Comparison of ENCODE assay signal across 22 mouse cellular contexts in genomic region chr7:110556221-110556620, GRCm38 (mm10). TPM values are rescaled to one million over a fixed set of nuclear protein-coding genes. Genes with fewer than 3 reads are reported as not detected.
DNase-seq lines count a peak whose midpoint lies in the region; ATAC-seq and TF ChIP-seq lines count a peak whose summit lies in the region.
"Had no signal": no experiment of that assay in that cellular context is flagged by ENCODE, and none has a peak within 500 bp of the region (broad histone marks: within the 10 kb centered on the region; RNA-seq: fewer than 3 reads in every experiment).

No protein-coding gene starts in this region.

- H3K27ac ChIP-seq in MEL (ENCODE audit: control insufficient read depth, low read depth, low read length), result no peak overlapping the region
- 0 out of 2 replicates have a peak overlapping the region, but pooled peaks have one; percentile 31 for H3K27ac ChIP-seq in bone marrow macrophage, adult 2 months (ENCODE audit: insufficient read depth, low read depth, low read length)
- no peak overlapping the region for H3K27ac ChIP-seq in midbrain, embryonic 11.5 days (ENCODE audit: low read depth, low read length)
- H3K27ac ChIP-seq in hindbrain, postnatal 0 days, result no peak overlapping the region
- H3K27ac ChIP-seq: limb, embryonic 15.5 days; macrophage; midbrain, embryonic 15.5 days had no signal

- no peaks in the 10 kb centered on the region for H3K27me3 ChIP-seq in MEL (ENCODE audit: control insufficient read depth in 1 of 2, insufficient read depth in 2 of 2, low read length in 2 of 2)
- H3K27me3 ChIP-seq in midbrain, embryonic 11.5 days (ENCODE audit: control insufficient read depth, insufficient read depth, low read length), result no peaks in the 10 kb centered on the region
- H3K27me3 ChIP-seq in hindbrain, postnatal 0 days (ENCODE audit: insufficient read depth, low read length), result no peaks in the 10 kb centered on the region
- H3K27me3 ChIP-seq: heart, embryonic 12.5 days; limb, embryonic 15.5 days; midbrain, embryonic 15.5 days had no signal

- H3K4me2 ChIP-seq in midbrain, embryonic 11.5 days, result no peak overlapping the region
- no peak overlapping the region for H3K4me2 ChIP-seq in hindbrain, postnatal 0 days (ENCODE audit: low read depth, low read length)
- H3K4me2 ChIP-seq: heart, embryonic 12.5 days; limb, embryonic 15.5 days; midbrain, embryonic 15.5 days had no signal

- H3K36me3 ChIP-seq in MEL (ENCODE audit: control insufficient read depth in 1 of 2, insufficient read depth in 2 of 2, low read length in 2 of 2), result peaks cover 0 to 6% of the 10 kb centered on the region in 2 experiments; a peak in 2 of 4 replicates
- no peaks in the 10 kb centered on the region for H3K36me3 ChIP-seq in midbrain, embryonic 11.5 days (ENCODE audit: control insufficient read depth, insufficient read depth, low read length)
- peaks cover 3% of the 10 kb centered on the region; the same call in 1 of the 2 replicates for H3K36me3 ChIP-seq in hindbrain, postnatal 0 days (ENCODE audit: insufficient read depth, low read length)
- H3K36me3 ChIP-seq: midbrain, embryonic 15.5 days had no signal

- no peak for ATAC-seq in midbrain, embryonic 11.5 days (ENCODE audit: low FRiP score)
- ATAC-seq in hindbrain, postnatal 0 days, result no peak
- ATAC-seq: forebrain, embryonic 16.5 days; hindbrain, embryonic 16.5 days; liver, postnatal 0 days; midbrain, embryonic 15.5 days had no signal

- no peak for TF ChIP-seq EP300 in MEL (IDR thresholded peaks at IDR 0.05; ENCODE audit: low read depth in 1 of 2, low read length in 2 of 2)

- no peaks in the 10 kb centered on the region; a peak in 2 of 4 replicates for H3K4me1 ChIP-seq in MEL (ENCODE audit: control insufficient read depth in 1 of 2, insufficient read depth in 2 of 2, low read length in 2 of 2)
- H3K4me1 ChIP-seq in bone marrow macrophage, adult 2 months (ENCODE audit: control insufficient read depth, insufficient read depth, low read length), result peaks cover 26% of the 10 kb centered on the region
- no peaks in the 10 kb centered on the region for H3K4me1 ChIP-seq in midbrain, embryonic 11.5 days (ENCODE audit: control insufficient read depth, insufficient read depth, low read length)
- H3K4me1 ChIP-seq in hindbrain, postnatal 0 days (ENCODE audit: insufficient read depth, low read length), result no peaks in the 10 kb centered on the region
- H3K4me1 ChIP-seq: midbrain, embryonic 15.5 days had no signal

- intact Hi-C loops in heart, postnatal 10 days (cut with DNase I), result loop anchor here (10.0 kb wide), 1 partner anchor 229 kb away; no protein-coding TSS in a partner anchor

- TF ChIP-seq CTCF in MEL (IDR thresholded peaks at IDR 0.05 in 2 of 3, conservative IDR thresholded peaks at IDR 0.05 in 1 of 3; ENCODE audit: control insufficient read depth in 1 of 3, insufficient read depth in 1 of 3, low read depth in 2 of 3, low read length in 3 of 3, poor library complexity in 1 of 3, severe bottlenecking in 1 of 3), result no peak
- no peak for TF ChIP-seq CTCF in bone marrow macrophage, adult 2 months (IDR thresholded peaks at IDR 0.05; ENCODE audit: low read depth, low read length)
- TF ChIP-seq CTCF in hindbrain, postnatal 0 days (IDR thresholded peaks at IDR 0.05; ENCODE audit: low read depth), result no peak

- peak; percentile 14 for DNase-seq in kidney, adult 11 months
- no peak for DNase-seq in kidney, postnatal 10 days
- peak; percentile 21 for DNase-seq in MEL (ENCODE audit: low read depth, low spot score)
- DNase-seq in kidney, postnatal 14 days, result peak; percentile 34
- no peak for DNase-seq in midbrain, embryonic 11.5 days (ENCODE audit: low spot score, missing footprints)
- DNase-seq in heart, postnatal 10 days, result no peak
- DNase-seq in hindbrain, postnatal 0 days (ENCODE audit: low spot score), result no peak
- DNase-seq: adrenal gland, adult 2 months; B cell, adult 2 months; cerebellum, adult 8-10 months; heart, postnatal 4 days; layer of hippocampus, postnatal 36 days; liver, postnatal 0 days; right cerebral cortex, adult 18-20 months; thymus, adult 18-20 months had no signal

- H3K4me3 ChIP-seq in MEL (ENCODE audit: control insufficient read depth in 1 of 2, insufficient read depth in 1 of 2, low read depth in 2 of 2, low read length in 2 of 2), result no peak overlapping the region
- no peak overlapping the region for H3K4me3 ChIP-seq in bone marrow macrophage, adult 2 months (ENCODE audit: insufficient read depth, low read length)
- H3K4me3 ChIP-seq in midbrain, embryonic 11.5 days (ENCODE audit: low read depth, low read length), result no peak overlapping the region
- no peak overlapping the region for H3K4me3 ChIP-seq in hindbrain, postnatal 0 days (ENCODE audit: low read length)
- H3K4me3 ChIP-seq: heart, embryonic 12.5 days; limb, embryonic 15.5 days; midbrain, embryonic 15.5 days had no signal

- TF ChIP-seq RAD21 in MEL (IDR thresholded peaks at IDR 0.05; ENCODE audit: low read depth, low read length), result no peak

- no peaks in the 10 kb centered on the region for H3K9me3 ChIP-seq in MEL (replicated peaks; ENCODE audit: insufficient read depth, low read length)
- no peaks in the 10 kb centered on the region for H3K9me3 ChIP-seq in midbrain, embryonic 11.5 days (ENCODE audit: control insufficient read depth, low read length)
- H3K9me3 ChIP-seq in hindbrain, postnatal 0 days (ENCODE audit: low read length), result no peaks in the 10 kb centered on the region
- H3K9me3 ChIP-seq: heart, embryonic 12.5 days; limb, embryonic 15.5 days; midbrain, embryonic 15.5 days had no signal

- no peaks in the 10 kb centered on the region for H3K79me2 ChIP-seq in MEL (ENCODE audit: control insufficient read depth, insufficient read depth, low read length, poor library complexity)

- no peak overlapping the region for H3K9ac ChIP-seq in MEL (ENCODE audit: control insufficient read depth, low read depth, low read length, poor library complexity, severe bottlenecking)
- H3K9ac ChIP-seq in midbrain, embryonic 11.5 days (ENCODE audit: low read length), result no peak overlapping the region
- H3K9ac ChIP-seq in hindbrain, postnatal 0 days (replicated peaks; ENCODE audit: low read length), result no peak overlapping the region
- H3K9ac ChIP-seq: heart, embryonic 12.5 days; limb, embryonic 15.5 days; liver, postnatal 0 days; midbrain, embryonic 15.5 days had no signal

- TF ChIP-seq POLR2A in MEL (IDR thresholded peaks at IDR 0.05; ENCODE audit: control insufficient read depth in 1 of 2, insufficient read depth in 1 of 2, low read depth in 1 of 2, low read length in 2 of 2, poor library complexity in 1 of 2), result no peak
- no peak for TF ChIP-seq POLR2A in bone marrow macrophage, adult 2 months (IDR thresholded peaks at IDR 0.05; ENCODE audit: borderline replicate concordance, low read depth, low read length)

TF ChIP-seq in MEL, 35 proteins besides CTCF, POLR2A, EP300 and RAD21:
- no peak for TF ChIP-seq ZNF384 (IDR thresholded peaks at IDR 0.05; ENCODE audit: low read depth, low read length)
- TF ChIP-seq HCFC1 (IDR thresholded peaks at IDR 0.05; ENCODE audit: low read depth, low read length), result no peak
- no peak for TF ChIP-seq ZC3H11A (IDR thresholded peaks at IDR 0.05; ENCODE audit: low read depth, low read length)
- TF ChIP-seq MYC (IDR thresholded peaks at IDR 0.05; ENCODE audit: low read depth, low read length), result no peak
- no peak for TF ChIP-seq GABPA (IDR thresholded peaks at IDR 0.05; ENCODE audit: low read depth, low read length)
- TF ChIP-seq SMC3 (IDR thresholded peaks at IDR 0.05; ENCODE audit: low read depth, low read length), result no peak
- TF ChIP-seq KAT2A (conservative IDR thresholded peaks at IDR 0.05; ENCODE audit: low read depth, low read length), result no peak
- no peak for TF ChIP-seq MEF2A (IDR thresholded peaks at IDR 0.05; ENCODE audit: extremely low read depth, insufficient replicate concordance, low read depth, low read length, poor library complexity, severe bottlenecking)
- TF ChIP-seq USF1 (IDR thresholded peaks at IDR 0.05; ENCODE audit: low read depth, low read length), result no peak
- no peak for TF ChIP-seq USF2 (IDR thresholded peaks at IDR 0.05; ENCODE audit: borderline replicate concordance in 1 of 2, insufficient read depth in 1 of 2, low read depth in 1 of 2, low read length in 2 of 2)
- no peak for TF ChIP-seq JUND (IDR thresholded peaks at IDR 0.05; ENCODE audit: low read depth, low read length)
- no peak for TF ChIP-seq ETS1 (IDR thresholded peaks at IDR 0.05; ENCODE audit: low read depth, low read length)
- no peak for TF ChIP-seq BHLHE40 (IDR thresholded peaks at IDR 0.05; ENCODE audit: borderline replicate concordance, low read depth, low read length)
- TF ChIP-seq MAX (IDR thresholded peaks at IDR 0.05; ENCODE audit: low read length), result no peak
- no peak for TF ChIP-seq MXI1 (IDR thresholded peaks at IDR 0.05; ENCODE audit: low read depth, low read length)
- TF ChIP-seq RCOR1 (IDR thresholded peaks at IDR 0.05; ENCODE audit: low read depth, low read length), result no peak
- no peak for TF ChIP-seq E2F4 (IDR thresholded peaks at IDR 0.05; ENCODE audit: borderline replicate concordance, low read depth, low read length)

RNA-seq across cellular contexts. Expression of gene Sbf2, which starts 58.5 kb away (rescaled TPM):
- 1.3 and 2.0 TPM in 2 replicates for total RNA-seq in MEL (2012; rRNA removed)
- 1 to 10 TPM in 1 of 2 experiments, not detected in 1; 4.4 TPM for polyA plus RNA-seq in MEL (2012; ENCODE audit: insufficient read depth in 1 of 2, insufficient read length in 2 of 2, low read depth in 1 of 2, low replicate concordance in 2 of 2, missing spikeins in 1 of 2)
- 48.1 and 49.9 TPM in 2 replicates for polyA plus RNA-seq in bone marrow macrophage, adult 2 months (2012; ENCODE audit: insufficient read depth, insufficient read length, missing spikeins)
- 34.6 and 35.9 TPM in 2 replicates for polyA plus RNA-seq in midbrain, embryonic 11.5 days (2014; fragmentation: Nextera tagmentation; extraction: Ambion mirVana)
- total RNA-seq in heart, postnatal 10 days (2021), result 10 to 100 TPM; 58.8 to 64.6 TPM
- total RNA-seq in hindbrain, postnatal 0 days (2014; rRNA removed), result 55.0 and 70.5 TPM in 2 replicates
- polyA plus RNA-seq in hindbrain, postnatal 0 days (2015; fragmentation: Nextera tagmentation; extraction: Ambion mirVana), result 40.3 and 42.9 TPM in 2 replicates

Comparison
In these comparisons a context has a peak if more than half of its experiments do, and no peak if none do; other contexts are left out.
1. DNase-seq: peak in kidney, adult 11 months (single experiment), MEL (single experiment) and kidney, postnatal 14 days (single experiment); none in kidney, postnatal 10 days (single experiment), midbrain, embryonic 11.5 days (single experiment), heart, postnatal 10 days (0 of 2) and hindbrain, postnatal 0 days (single experiment).